Mouse (Mus musculus): ENCODE data around the gene Antxrl. TPM values are rescaled to one million over a fixed set of nuclear protein-coding genes. Genes with fewer than 3 reads are reported as not detected.

Gene Antxrl
- not detected in 2 replicates for polyA plus RNA-seq (2015; fragmentation: Nextera tagmentation; extraction: Ambion mirVana)

DNA sequence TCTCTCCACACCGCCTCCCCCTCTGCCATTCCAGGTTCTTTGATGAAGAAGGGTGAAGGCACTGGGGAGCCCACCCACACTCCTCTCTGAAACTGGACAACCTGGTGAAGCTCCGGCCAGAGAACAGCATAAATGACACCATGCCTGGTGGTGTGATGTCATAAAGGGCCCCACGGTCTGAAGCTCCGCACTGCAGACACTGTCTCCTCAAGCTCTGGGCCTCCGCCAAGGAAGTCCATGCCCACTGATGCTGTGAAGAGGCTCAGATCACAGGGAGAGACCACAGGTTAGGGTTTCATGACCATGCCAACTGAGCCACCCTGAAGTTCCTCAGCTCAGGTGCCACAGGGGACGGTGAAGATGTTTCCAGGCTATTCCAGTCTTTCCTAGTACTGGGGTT lies at the start of gene Antxrl:
Gene Antxrl (plus strand): TSS at position 192 of the 400 bp plus-strand sequence.
- ATAC-seq (ENCODE audit: borderline replicate concordance, extremely low read depth, low FRiP score, low TSS enrichment), result no peak
- Histone ChIP-seq H3K9me3 (no peaks in the 10 kb centered on the region), H3K9ac (no peak within 1 kb of the TSS), H3K4me3 (no peak within 1 kb of the TSS), H3K27ac (no peak within 1 kb of the TSS), H3K4me1 (no peaks in the 10 kb centered on the region), H3K27me3 (no peaks in the 10 kb centered on the region), H3K4me2 (no peak within 1 kb of the TSS), H3K36me3 (no peaks in the 10 kb centered on the region)
- 91% methylated on average over 6 of the region's 6 CpGs for WGBS

DNA sequence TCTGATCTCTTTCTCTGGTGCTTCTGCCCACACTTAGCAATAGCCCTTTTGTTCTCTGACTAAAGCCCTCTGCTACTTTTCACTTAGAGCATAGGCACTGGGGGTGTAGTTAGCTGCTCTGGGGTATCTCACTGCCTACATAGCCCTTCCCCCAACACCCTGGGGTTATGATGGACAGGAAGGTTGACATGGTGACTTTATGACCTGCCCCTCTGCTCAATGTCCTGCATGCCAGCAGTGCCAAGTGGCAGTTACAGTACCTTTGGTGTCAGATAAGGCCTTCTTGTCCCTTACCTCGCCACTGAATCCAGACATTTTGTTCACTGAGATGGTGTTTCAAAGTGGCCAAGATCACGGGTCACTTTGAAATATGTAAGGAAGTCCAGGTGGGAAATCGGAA lies 37.4 kb upstream of the Antxrl start, which contains the start of gene Gm30083:
Gene Gm30083 (minus strand): TSS at position 120 of the 400 bp plus-strand sequence.
- Histone ChIP-seq H3K27ac (no peak within 1 kb of the TSS), H3K4me1 (no peaks in the 10 kb centered on the region), H3K4me2 (no peak within 1 kb of the TSS), H3K4me3 (no peak within 1 kb of the TSS), H3K36me3 (no peaks in the 10 kb centered on the region), H3K9me3 (no peaks in the 10 kb centered on the region), H3K27me3 (no peaks in the 10 kb centered on the region), H3K9ac (no peak within 1 kb of the TSS)
- WGBS, result 80% methylated on average over 3 of the region's 3 CpGs
- ATAC-seq (ENCODE audit: borderline replicate concordance, extremely low read depth, low FRiP score, low TSS enrichment), result no peak

DNA sequence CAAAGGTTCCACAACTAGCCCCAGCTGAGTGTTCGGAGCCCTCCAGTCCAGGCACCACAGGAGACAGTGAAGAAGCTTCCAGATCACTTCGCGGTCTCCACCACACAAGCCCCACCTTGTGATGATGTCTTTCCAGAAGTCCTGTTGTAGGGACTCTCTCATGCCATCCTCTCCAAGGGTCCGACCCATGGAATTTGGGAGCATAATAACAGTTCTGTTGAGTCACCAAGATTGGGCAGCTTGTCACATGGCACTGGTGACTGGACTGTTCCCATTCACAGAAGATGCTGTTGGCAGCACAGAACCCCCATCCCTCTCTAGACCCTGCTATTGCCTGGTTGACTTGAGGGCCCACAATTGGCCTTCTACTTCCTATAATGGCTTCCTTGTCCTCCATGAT lies 36.1 kb upstream of the Antxrl start, which contains the start of gene Gm5460:
Gene Gm5460 (plus strand): TSS at position 378 of the 400 bp plus-strand sequence.
- Histone ChIP-seq H3K9me3 (no peaks in the 10 kb centered on the region), H3K4me3 (no peak within 1 kb of the TSS), H3K4me2 (no peak within 1 kb of the TSS), H3K27ac (no peak within 1 kb of the TSS), H3K4me1 (no peaks in the 10 kb centered on the region), H3K9ac (no peak within 1 kb of the TSS), H3K36me3 (no peaks in the 10 kb centered on the region), H3K27me3 (no peaks in the 10 kb centered on the region)
- ATAC-seq (ENCODE audit: borderline replicate concordance, extremely low read depth, low FRiP score, low TSS enrichment), result no peak
- 89% methylated on average over 4 of the region's 4 CpGs for whole genome bisulfite sequencing

DNA sequence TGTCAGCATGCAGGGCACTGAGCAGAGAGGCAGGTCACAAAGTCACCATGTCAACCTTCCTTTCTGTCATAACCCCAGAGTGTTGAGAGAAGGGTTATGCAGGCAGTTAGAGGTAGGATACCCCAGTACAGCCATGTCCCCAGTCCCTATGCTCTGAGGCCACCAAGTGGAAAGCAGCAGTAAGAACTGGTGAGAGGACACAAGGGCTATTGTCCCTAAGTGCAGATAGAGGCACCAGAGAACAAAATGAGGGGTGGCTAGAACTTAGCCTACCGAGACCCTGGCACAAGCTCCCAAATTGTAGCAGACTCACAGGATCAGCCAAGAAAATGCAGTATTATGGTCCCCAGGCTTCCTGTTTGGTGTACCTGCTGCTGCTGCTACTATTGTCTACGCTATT lies 35.6 kb upstream of the Antxrl start:
- ATAC-seq (ENCODE audit: borderline replicate concordance, extremely low read depth, low FRiP score, low TSS enrichment), result no peak
- Histone ChIP-seq H3K36me3 (no peaks in the 10 kb centered on the region), H3K4me2 (no peak overlapping the region), H3K27me3 (no peaks in the 10 kb centered on the region), H3K9ac (no peak overlapping the region), H3K9me3 (no peaks in the 10 kb centered on the region), H3K4me1 (no peaks in the 10 kb centered on the region), H3K4me3 (no peak overlapping the region), H3K27ac (no peak overlapping the region)
- WGBS, result 73% methylated on average over 2 of the region's 2 CpGs

DNA sequence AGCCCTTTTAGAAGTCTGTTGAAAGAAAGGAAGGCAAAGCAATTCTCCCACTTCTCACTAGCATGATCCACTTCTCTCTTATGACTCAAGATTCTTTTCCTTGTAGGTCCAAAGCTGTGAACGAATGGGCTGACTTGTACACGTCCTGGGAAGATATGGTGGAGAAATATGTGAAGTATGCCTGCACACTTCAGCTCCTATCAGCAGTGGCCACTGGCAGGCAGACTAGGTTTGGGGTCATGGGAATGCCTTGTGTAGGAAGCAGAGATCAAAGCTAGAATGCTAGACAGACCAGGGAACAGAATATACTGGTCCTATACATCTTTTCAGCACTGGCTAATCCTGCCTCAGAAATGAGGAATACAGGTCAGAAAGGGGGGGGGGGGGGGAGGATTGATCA lies 25.8 kb upstream of the Antxrl start:
- H3K4me1 ChIP-seq, result no peaks in the 10 kb centered on the region
- H3K4me2 ChIP-seq, result no peak overlapping the region
- no peak overlapping the region for H3K27ac ChIP-seq
- no peaks in the 10 kb centered on the region for H3K9me3 ChIP-seq
- WGBS, result 34% methylated on average over 2 of the region's 2 CpGs
- H3K27me3 ChIP-seq, result no peaks in the 10 kb centered on the region
- H3K36me3 ChIP-seq, result no peaks in the 10 kb centered on the region
- H3K4me3 ChIP-seq, result no peak overlapping the region
- no peak for ATAC-seq (ENCODE audit: borderline replicate concordance, extremely low read depth, low FRiP score, low TSS enrichment)
- H3K9ac ChIP-seq, result no peak overlapping the region

DNA sequence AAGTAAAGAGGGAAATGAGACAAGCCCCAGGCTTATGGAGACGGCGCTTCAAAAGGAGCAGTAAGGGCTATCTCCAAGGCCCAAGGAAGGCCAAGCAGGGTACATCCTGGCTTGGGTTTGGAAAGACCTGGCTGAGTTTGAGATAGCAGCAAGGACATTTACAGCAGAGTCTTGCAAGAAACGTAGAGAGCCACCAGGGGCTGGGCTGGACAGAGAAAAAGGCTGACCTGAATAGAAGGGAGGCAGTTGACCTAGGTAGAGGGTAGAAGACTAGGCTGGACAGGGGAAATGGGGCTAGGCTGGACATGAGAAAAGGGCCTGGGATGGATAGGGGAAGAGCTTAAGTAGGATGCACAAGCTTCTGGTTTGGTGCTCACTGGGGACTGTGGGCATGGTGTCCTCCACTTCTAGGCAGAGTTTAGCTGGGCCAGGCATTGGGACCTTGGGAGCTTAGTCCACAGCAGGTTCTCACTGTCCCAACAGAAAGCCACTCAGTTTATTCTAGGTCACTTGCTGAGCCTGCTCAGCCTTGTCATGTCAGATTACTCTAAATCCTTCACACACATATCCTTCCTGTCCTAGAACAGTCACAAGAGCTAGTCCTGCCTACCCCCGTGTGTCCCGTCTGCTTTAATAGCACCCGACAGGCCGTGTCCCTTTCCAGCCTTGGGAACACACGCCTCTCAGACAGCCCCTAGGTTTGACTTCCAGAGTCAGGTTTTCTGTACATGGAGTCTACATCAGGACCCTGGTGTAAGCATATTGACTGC lies 18.5 kb upstream of the Antxrl start:
- Histone ChIP-seq H3K4me2 (no peak overlapping the region), H3K36me3 (no peaks in the 10 kb centered on the region), H3K27ac (no peak overlapping the region), H3K27me3 (no peaks in the 10 kb centered on the region), H3K9ac (no peak overlapping the region), H3K4me3 (no peak overlapping the region), H3K9me3 (no peaks in the 10 kb centered on the region), H3K4me1 (no peaks in the 10 kb centered on the region)
- WGBS, result 82% methylated on average over 8 of the region's 8 CpGs
- ATAC-seq (ENCODE audit: borderline replicate concordance, extremely low read depth, low FRiP score, low TSS enrichment), result no peak

DNA sequence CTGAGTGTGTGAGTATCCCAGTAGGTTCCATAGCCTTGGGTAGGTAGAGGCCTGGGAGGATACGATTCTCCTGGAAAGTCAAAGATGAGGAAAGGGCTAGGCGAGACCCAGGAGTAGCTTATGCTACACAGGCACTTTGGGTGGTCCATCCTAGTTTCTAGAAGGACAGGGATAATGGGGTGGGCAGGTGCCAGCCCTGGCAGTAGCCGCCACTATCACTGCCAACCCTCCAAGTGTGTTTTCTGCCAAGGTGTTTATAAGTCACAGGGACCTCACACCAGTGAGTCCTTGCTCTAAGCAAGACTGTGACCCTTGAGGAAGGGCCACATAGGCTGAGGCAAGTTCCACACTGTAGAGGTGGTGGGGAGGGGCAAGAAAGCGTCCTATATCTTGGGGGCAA lies 11.3 kb upstream of the Antxrl start:
- 75% methylated on average over 4 of the region's 4 CpGs for WGBS
- no peak for ATAC-seq (ENCODE audit: borderline replicate concordance, extremely low read depth, low FRiP score, low TSS enrichment)
- Histone ChIP-seq H3K27ac (no peak overlapping the region), H3K9me3 (no peaks in the 10 kb centered on the region), H3K4me2 (no peak overlapping the region), H3K27me3 (no peaks in the 10 kb centered on the region), H3K36me3 (no peaks in the 10 kb centered on the region), H3K4me3 (no peak overlapping the region), H3K4me1 (no peaks in the 10 kb centered on the region), H3K9ac (no peak overlapping the region)

DNA sequence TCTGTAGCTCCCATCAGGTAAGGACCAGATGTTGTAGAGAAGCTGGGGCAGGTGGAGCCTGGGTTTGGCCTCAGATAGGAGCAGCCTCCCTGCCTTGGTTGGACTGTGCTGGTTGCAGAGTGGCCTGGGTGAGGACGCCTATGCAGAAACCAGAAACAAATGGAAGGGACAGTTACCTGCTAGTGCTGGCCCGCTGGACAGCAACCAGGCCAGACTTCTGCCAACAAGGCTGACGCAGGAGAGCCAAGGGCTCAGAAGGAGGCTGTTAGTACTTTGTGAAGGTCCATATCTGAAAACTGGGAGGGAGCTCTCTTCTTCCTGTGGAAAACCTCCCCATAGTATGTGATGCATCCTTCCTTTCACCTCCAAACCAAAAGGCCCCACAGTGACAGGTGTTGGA lies 9.2 kb upstream of the Antxrl start:
- no peak overlapping the region for H3K27ac ChIP-seq
- H3K36me3 ChIP-seq, result no peaks in the 10 kb centered on the region
- H3K9ac ChIP-seq, result no peak overlapping the region
- no peak for ATAC-seq (ENCODE audit: borderline replicate concordance, extremely low read depth, low FRiP score, low TSS enrichment)
- H3K4me2 ChIP-seq, result no peak overlapping the region
- no peaks in the 10 kb centered on the region for H3K27me3 ChIP-seq
- 53% methylated on average over 3 of the region's 3 CpGs for WGBS
- no peaks in the 10 kb centered on the region for H3K9me3 ChIP-seq
- no peaks in the 10 kb centered on the region for H3K4me1 ChIP-seq
- no peak overlapping the region for H3K4me3 ChIP-seq

DNA sequence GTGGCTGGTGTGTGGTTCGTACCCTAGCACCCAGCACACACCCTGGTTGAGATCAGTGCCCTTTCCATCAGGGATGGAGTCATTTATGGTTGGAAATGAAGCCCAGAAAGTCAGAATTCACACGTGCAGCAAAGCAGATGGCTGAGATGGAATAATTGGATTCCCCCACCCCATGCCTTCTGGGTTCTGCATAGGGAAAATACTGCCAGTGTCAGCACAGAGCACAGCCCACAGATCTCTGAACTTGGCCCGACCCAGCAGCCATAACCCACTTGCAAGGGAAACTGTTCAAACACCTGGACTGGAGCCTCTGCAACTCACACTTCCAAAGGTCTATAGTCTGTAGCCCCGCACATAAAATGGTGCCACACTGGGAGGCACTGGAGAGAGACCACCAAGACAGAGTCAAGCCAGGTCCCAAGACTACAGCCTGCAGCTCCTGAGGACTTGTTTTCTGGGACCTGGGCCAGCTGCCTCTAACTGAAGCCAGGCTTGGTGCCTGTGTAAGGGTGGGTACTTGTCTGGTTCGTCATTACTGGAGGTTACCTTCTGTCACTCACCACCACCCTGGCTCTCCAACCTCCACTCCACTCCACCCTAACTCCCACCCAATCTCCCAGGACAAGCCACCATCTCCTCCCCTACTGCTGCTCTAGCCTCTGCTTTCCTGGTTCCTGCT lies 2.3 kb upstream of the Antxrl start:
- no peak for ATAC-seq (ENCODE audit: borderline replicate concordance, extremely low read depth, low FRiP score, low TSS enrichment)
- no peaks in the 10 kb centered on the region for H3K27me3 ChIP-seq
- no peaks in the 10 kb centered on the region for H3K4me1 ChIP-seq
- 62% methylated on average over 5 of the region's 5 CpGs for WGBS
- no peak overlapping the region for H3K9ac ChIP-seq
- H3K36me3 ChIP-seq, result no peaks in the 10 kb centered on the region
- no peaks in the 10 kb centered on the region for H3K9me3 ChIP-seq
- H3K27ac ChIP-seq, result no peak overlapping the region
- H3K4me3 ChIP-seq, result no peak overlapping the region
- no peak overlapping the region for H3K4me2 ChIP-seq

DNA sequence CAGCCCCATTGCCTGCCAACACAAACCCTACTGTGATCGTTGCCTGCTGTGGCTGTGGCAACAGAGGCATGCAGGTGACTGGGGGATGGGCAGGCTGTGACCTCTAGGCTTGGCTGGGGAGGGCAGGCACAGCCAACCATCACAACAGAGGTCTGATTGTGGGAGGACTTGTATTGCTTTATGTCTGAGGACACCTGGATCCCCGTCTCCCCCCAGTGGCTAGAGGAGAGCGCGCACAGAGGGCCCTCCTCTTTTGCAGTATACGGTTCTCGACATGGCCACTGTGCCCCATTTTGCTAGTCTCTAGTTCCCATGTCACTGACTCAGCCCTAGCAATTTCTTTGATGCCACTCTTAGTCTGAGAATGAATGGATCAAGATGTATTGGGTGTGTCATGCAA lies 19.2 kb downstream of the Antxrl start:
- H3K36me3 ChIP-seq, result no peaks in the 10 kb centered on the region
- H3K27me3 ChIP-seq, result no peaks in the 10 kb centered on the region
- H3K4me2 ChIP-seq, result no peak overlapping the region
- no peaks in the 10 kb centered on the region for H3K9me3 ChIP-seq
- no peak overlapping the region for H3K4me3 ChIP-seq
- no peak overlapping the region for H3K27ac ChIP-seq
- 61% methylated on average over 6 of the region's 6 CpGs for WGBS
- no peak for ATAC-seq (ENCODE audit: borderline replicate concordance, extremely low read depth, low FRiP score, low TSS enrichment)
- no peaks in the 10 kb centered on the region for H3K4me1 ChIP-seq
- H3K9ac ChIP-seq, result no peak overlapping the region

DNA sequence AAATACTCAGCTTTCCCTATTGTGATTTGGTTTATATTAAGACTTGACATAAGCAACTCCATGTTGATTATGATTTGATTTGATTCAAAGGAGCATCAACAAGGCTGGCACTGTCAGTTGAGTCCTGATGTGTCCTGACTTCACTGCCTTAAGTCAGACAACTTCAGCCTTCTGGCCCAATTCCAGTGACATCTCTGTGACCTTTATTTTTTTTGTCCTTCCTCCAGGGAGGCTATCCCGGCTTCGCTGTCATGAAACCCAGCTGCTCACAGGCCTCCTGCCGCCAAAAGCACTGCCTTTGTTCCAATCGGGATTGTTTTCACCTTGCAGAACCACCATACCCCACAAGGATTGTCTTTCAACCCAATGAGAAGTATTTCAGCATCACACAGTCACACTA lies 22.8 kb downstream of the Antxrl start:
- no peaks in the 10 kb centered on the region for H3K9me3 ChIP-seq
- no peak overlapping the region for H3K27ac ChIP-seq
- no peak for ATAC-seq (ENCODE audit: borderline replicate concordance, extremely low read depth, low FRiP score, low TSS enrichment)
- no peaks in the 10 kb centered on the region for H3K27me3 ChIP-seq
- no peak overlapping the region for H3K9ac ChIP-seq
- no peak overlapping the region for H3K4me2 ChIP-seq
- WGBS, result 28% methylated on average over 4 of the region's 4 CpGs
- no peak overlapping the region for H3K4me3 ChIP-seq
- no peaks in the 10 kb centered on the region for H3K36me3 ChIP-seq
- no peaks in the 10 kb centered on the region for H3K4me1 ChIP-seq

DNA sequence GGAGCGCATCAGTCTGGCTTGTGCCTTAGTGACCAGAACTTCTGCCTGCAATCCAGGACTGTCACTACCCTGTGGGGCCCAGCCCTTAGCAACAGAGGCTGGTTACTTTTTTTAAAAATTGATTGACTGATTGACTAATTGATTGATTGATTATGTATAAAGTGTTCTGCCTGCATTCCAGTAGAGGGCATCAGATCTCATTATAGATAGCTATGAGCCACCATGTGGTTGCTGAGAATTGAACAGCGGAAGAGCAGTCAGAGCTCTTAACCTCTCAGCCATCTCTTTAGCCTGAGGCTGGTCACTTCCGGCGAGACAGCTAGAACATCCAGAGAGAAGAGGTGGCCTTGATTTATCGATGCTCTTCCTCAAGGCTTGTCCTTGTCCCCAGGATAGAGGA lies 24.7 kb downstream of the Antxrl start:
- Histone ChIP-seq H3K4me3 (no peak overlapping the region), H3K27ac (no peak overlapping the region), H3K4me2 (no peak overlapping the region), H3K36me3 (no peaks in the 10 kb centered on the region), H3K4me1 (no peaks in the 10 kb centered on the region), H3K27me3 (no peaks in the 10 kb centered on the region), H3K9me3 (no peaks in the 10 kb centered on the region), H3K9ac (no peak overlapping the region)
- WGBS, result 57% methylated on average over 5 of the region's 5 CpGs
- no peak for ATAC-seq (ENCODE audit: borderline replicate concordance, extremely low read depth, low FRiP score, low TSS enrichment)

Data from lung, embryonic 15.5 days (tissue).